Mouse (Mus musculus) limb, embryonic 11.5 days (tissue): ENCODE results near the gene Il17f. TPM values are rescaled to one million over a fixed set of nuclear protein-coding genes. Genes with fewer than 3 reads are reported as not detected.

Experiments
- polyA plus RNA-seq: library from polyadenylated mRNA; unstranded; fragments of >200 nt; fragmentation: Nextera tagmentation; extraction: Ambion mirVana; gene quantifications from 2 replicates; pipeline ENCODE4 v1.2.1, GENCODE M21; 2014

Il17f gene
- polyA plus RNA-seq, 1 experiment from 2014 or later: not detected

Other genes with a start within 250 kb of the Il17f start
- gene Pkhd1, start 172.6 kb downstream of the Il17f start, polyA plus RNA-seq: 0.01 TPM in 1 of 2 replicates, not detected in the other
- not detected in 2 replicates for gene Il17a, start 59.7 kb downstream of the Il17f start, polyA plus RNA-seq
- gene Mcm3, start 29.7 kb upstream of the Il17f start, polyA plus RNA-seq: 256 and 290 TPM in 2 replicates
- 3.9 and 4.8 TPM in 2 replicates for gene Paqr8, start 100.0 kb upstream of the Il17f start, polyA plus RNA-seq
- 1.2 and 2.0 TPM in 2 replicates for gene Efhc1, start 161.0 kb upstream of the Il17f start, polyA plus RNA-seq